Mouse (Mus musculus): ENCODE results near the gene Nnmt. TPM values are rescaled to one million over a fixed set of nuclear protein-coding genes. Genes with fewer than 3 reads are reported as not detected.

The Nnmt gene
- polyA plus RNA-seq, 1 experiment from 2014 or later = 0.28 TPM

- H3K4me1 ChIP-seq (replicated peaks) = no peaks in the 10 kb centered on the region
- no peak overlapping the region for H3K27ac ChIP-seq (replicated peaks)
- H3K9ac ChIP-seq = no peak overlapping the region
- H3K4me3 ChIP-seq (replicated peaks) = no peak overlapping the region
- no peak overlapping the region for H3K4me2 ChIP-seq
- no peaks in the 10 kb centered on the region for H3K27me3 ChIP-seq
- no peaks in the 10 kb centered on the region for H3K36me3 ChIP-seq (replicated peaks)
- no peak for ATAC-seq (ENCODE audit: insufficient read depth)
- no peaks in the 10 kb centered on the region for H3K9me3 ChIP-seq (replicated peaks)
- WGBS (ENCODE audit: insufficient replicate concordance) = 40% methylated on average over 2 of the region's 2 CpGs
These were observed 55.9 kb downstream of the Nnmt start for GRCm38 (mm10) chr9:48549056-48549455.

DNA sequence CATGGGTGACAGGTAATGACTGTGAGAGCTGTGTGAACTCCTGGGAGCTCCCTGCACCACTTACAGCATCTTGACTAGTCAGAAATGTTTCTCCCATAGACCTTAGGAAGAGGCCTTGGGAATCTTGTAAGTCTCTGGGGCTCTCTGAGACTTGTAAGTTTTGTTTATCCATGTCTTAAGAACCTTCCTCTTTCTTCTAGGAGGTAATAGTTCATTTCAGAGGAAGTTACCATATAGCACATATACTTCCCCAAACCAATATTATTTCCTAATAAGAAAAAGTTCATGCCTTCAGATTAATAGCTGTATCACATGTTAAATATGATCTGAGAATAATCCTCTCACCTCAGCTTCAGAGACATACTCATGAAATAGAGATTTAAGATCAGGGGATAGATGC is 57.7 kb downstream of the Nnmt start:
- no peaks in the 10 kb centered on the region for H3K36me3 ChIP-seq (replicated peaks)

More for the DNA sequence above, 57.7 kb downstream of the Nnmt start:
- Histone ChIP-seq H3K9me3 (replicated peaks) (no peaks in the 10 kb centered on the region), H3K4me1 (replicated peaks) (no peaks in the 10 kb centered on the region), H3K27me3 (no peaks in the 10 kb centered on the region), H3K4me2 (no peak overlapping the region), H3K9ac (no peak overlapping the region), H3K4me3 (replicated peaks) (no peak overlapping the region), H3K27ac (replicated peaks) (no peak overlapping the region)
- ATAC-seq (ENCODE audit: insufficient read depth) = no peak

Other genes with a start within 250 kb of the Nnmt start
- gene Rexo2, start 124.5 kb downstream of the Nnmt start, polyA plus RNA-seq (2015; fragmentation: Nextera tagmentation; extraction: Ambion mirVana) = 84.1 and 90.9 TPM in 2 replicates
- gene Rbm7, start 109.9 kb downstream of the Nnmt start, polyA plus RNA-seq (2015; fragmentation: Nextera tagmentation; extraction: Ambion mirVana) = 52.5 and 54.0 TPM in 2 replicates
- gene Gm5617, start 109.7 kb downstream of the Nnmt start, polyA plus RNA-seq (2015; fragmentation: Nextera tagmentation; extraction: Ambion mirVana) = 14.4 and 17.3 TPM in 2 replicates
- gene Zbtb16, start 231.1 kb upstream of the Nnmt start, polyA plus RNA-seq (2015; fragmentation: Nextera tagmentation; extraction: Ambion mirVana) = 0.54 and 0.98 TPM in 2 replicates

All from liver, embryonic 15.5 days (tissue).